Mouse (Mus musculus) left cerebral cortex, adult 8-10 months (tissue): ENCODE data around the gene Abhd16a. TPM values are rescaled to one million over a fixed set of nuclear protein-coding genes. Genes with fewer than 3 reads are reported as not detected.

Experiments used
- DNase-seq, 2 experiments: peaks; one replicate each; pipeline ENCODE4 v3.0.0; 2022; ENCODE audit warnings: low spot score in 2 of 2
- total RNA-seq, 4 experiments: library from RNA; stranded (reverse); gene quantifications; 2 replicates each; pipeline ENCODE4 v1.2.4; 2022

Gene Abhd16a
- total RNA-seq, result 100 to 1,000 TPM; 117 to 125 (median 121) TPM

DNA sequence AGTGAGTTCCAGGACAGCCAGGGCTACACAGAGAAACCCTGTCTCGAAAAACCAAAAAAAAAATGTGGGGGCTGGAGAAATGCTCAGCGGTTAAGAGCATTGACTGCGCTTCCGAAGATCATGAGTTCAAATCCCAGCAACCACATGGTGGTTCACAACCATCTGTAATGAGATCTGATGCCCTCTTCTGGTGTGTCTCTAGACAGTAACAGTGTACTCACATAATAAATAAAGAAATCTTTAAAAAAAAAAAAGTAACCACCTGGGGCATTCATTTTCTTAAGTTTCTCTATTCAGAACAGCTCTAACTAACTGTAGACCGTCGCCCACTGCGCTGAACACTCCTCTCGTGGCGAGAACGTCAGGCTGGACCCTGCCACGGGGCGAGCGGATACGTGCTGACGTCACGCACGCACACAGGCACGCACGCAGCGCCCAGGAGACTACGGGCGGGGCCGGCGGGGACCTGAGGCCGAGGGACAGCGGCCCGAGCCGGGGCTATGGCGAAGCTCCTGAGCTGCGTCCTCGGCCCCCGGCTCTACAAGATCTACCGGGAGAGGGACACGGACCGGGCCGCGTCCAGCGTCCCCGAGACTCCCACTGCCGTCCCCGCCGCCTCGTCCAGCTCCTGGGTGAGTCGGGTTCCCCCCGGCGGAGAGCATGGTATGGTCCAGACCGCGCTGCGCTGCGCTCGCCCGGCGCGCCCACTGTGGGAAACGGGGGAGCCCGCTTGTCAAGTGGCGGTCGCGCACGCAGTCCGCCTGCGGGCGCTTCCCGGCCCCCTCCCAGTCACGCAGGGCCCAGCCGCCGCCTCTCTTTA is at the start of gene Abhd16a:
Gene Abhd16a, plus strand, starts transcription at position 439 of the 820 bp plus-strand sequence.
- peak; percentile 93 for DNase-seq

GRCm38 (mm10) chr17:35043794-35044193 is 45.3 kb upstream of the Abhd16a start:
- no peak for DNase-seq

DNA sequence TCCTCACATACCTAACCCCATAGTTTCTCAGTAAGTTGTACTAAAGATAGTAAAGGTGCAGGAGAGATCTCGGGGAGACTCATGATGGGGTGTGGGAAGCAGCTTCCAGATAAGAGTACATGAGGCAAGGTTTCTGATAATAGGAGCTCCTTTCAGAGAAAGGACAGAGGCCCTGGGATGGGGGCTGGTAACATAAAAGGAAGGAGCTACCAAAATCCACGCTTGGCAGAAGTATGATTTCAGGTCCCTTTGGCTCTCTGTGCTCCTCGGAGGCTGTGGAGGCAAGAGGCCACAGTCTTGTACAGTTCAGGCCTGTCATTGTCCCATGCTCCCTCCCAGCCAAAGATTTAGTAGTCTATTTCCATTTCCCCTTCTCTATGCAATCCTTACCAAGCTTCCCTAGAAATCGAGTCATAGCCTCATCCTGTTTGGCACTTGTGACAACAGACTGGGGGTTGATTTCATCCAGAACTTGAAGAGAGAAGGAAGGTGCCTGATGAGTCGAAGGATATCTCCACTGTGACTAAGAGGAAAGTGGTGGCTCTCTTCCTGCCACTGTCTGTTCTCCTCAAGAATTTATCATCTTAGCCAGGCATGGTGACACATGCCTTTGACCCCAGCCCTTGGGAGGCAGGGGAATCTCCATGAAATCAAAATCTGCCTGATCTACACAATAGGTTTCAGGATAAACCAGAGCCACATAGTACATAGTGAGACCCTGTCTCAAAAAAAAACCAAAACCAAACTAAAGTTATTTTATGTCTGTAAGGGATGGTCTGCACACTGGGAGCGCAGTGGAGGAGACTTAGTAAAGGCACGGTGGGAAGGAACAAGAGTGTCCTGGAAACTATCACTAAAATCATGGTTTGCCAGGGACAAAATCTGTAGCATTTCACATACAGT is 43.9 kb upstream of the Abhd16a start:
- DNase-seq, result no peak

GRCm38 (mm10) chr17:35045807-35046680 is 43.0 kb upstream of the Abhd16a start:
- no peak for DNase-seq

GRCm38 (mm10) chr17:35046681-35047455 is 42.2 kb upstream of the Abhd16a start, which contains the start of gene Msh5:
TSS of gene Msh5 (minus strand) at chr17:35046745.
- peak; percentile 85 to 93 for DNase-seq

- no peak for DNase-seq
Measured at GRCm38 (mm10) chr17:35047688-35048087, 41.4 kb upstream of the Abhd16a start.

- DNase-seq, result no peak
Measured at GRCm38 (mm10) chr17:35048149-35048931, 40.7 kb upstream of the Abhd16a start.

DNA sequence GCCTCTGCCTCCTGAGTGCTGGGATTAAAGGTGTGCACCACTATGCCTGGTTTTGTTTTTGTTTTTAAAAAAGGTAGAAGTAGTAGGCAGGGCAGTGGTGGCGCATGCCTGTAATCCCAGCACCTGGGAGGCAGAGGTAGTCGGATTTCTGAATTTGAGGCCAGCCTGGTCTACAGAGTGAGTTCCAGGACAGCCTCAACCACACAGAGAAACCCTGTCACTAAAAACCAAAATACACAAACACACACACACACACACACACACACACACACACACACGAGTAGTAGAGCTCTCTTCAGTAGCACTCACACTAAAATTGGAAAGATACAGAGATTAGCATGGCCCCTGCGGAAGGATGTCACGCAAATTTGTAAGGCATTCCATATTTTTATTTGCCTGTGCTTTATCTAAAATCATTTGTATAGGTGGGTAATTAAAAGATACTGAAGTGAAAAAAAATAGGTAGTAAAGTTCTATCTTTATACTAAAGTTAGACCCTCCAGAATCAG is 40.1 kb upstream of the Abhd16a start:
- DNase-seq, result no peak

DNA sequence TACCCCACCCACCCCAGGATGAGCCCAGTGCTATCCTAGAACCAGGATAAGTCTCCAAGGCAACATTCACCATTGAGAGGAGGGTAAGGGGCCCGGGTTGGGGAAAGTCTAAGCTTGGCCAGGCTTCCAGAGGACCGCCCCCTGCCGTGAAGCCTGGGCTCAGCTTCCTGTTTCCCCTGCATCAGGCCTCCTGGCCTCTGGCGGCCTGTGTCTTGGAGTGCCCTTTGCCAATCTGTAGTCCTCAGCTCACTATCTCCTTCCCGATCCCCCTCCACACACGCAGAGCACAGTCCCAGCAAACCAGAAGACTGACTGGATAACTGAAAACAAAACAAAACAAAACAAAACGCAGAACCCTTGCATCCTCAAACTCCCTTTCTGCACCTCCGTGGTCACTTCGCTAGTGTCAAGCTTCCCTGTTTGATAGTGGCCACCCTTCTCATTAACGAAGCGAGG is 39.5 kb upstream of the Abhd16a start, which contains the start of gene Clic1:
Gene Clic1, plus strand, starts transcription at position 406 of the 456 bp plus-strand sequence.
- no peak for DNase-seq

- DNase-seq, result no peak
Measured at GRCm38 (mm10) chr17:35050126-35050750, 38.8 kb upstream of the Abhd16a start.

DNA sequence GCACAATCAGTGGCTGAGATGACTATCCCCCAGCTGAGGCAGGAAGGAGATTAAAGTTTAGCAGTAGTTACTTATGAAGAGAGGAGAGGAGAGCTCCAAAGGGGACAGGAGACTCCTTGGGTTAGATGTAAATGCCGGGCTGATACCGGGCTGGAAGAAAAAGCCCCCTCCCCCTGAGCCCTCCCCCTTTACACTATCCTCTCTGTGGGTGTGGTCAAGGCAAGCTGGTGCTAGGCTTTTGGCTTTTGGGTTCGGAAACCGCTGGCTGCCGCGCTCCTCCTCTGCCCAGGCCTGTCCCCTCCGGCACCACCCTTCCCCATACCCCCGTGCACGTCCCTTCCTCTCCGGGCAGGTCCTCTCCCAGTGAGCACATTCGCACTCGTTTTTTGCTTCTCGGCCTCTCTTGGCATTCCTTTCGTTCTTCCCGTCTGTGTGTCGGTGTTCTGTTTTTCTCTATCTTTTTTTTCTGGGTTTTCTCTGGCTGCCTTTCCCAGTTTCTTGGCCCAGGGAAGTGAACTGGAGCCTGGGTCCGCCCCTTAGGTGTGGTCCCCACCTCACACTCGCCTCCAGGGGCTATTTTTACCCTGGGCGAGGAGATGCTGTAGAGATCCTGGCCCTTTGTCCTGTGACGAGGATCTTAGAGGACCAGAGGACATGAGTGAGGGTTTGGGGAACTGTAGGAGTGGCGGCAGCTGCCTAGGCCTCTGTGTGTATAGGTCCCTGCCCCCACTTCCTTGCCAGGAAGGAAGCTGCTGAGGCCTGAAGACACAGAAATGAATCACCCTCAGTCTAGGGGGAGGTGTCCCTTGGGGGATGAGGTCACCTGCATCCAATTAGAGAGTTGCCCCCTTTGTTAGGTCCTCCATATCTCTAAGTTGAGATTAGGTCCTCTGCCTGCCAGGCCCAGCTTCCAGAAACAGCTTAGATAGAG is 37.6 kb upstream of the Abhd16a start:
- no peak for DNase-seq

- DNase-seq, result no peak
Measured at GRCm38 (mm10) chr17:35052271-35052798, 36.7 kb upstream of the Abhd16a start.

GRCm38 (mm10) chr17:35055691-35056495 is 33.2 kb upstream of the Abhd16a start:
- DNase-seq, result no peak

DNA sequence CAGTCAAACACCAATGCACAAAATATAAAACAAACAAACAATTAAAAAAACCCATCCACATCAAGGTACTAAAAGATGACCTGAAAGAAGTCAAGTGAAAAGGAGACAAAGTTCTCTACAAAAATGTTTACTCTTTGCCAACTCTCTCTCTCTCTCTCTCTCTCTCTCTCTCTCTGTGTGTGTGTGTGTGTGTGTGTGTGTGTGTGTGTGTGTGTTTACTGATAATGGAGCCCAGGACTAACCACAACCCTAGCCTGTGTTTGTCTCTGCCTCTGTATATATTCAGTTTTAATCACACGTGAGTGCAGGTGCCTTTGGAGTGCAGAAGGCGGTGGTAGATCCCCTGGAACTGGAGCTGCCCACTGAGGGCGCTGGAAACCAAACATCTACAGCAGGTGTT is 32.0 kb upstream of the Abhd16a start:
- no peak for DNase-seq

- no peak for DNase-seq
Measured at GRCm38 (mm10) chr17:35058316-35058715, 30.7 kb upstream of the Abhd16a start.
